Mouse (Mus musculus): ENCODE data around the gene Gm7298. TPM values are rescaled to one million over a fixed set of nuclear protein-coding genes. Genes with fewer than 3 reads are reported as not detected.
"Not testable (repeated sequence)": the region's sequence is repeated elsewhere in the genome, so short reads cannot be mapped to it uniquely, and the experiment has no call there.

The Gm7298 gene
- not detected in 2 replicates for polyA plus RNA-seq (2016; fragmentation: Nextera tagmentation; extraction: Ambion mirVana)

GRCm38 (mm10) chr6:121732632-121733031 lies at the start of gene Gm7298:
Gene Gm7298 (plus strand): TSS chr6:121732932.
- no peak for DNase-seq (ENCODE audit: low spot score)
- 77% methylated on average over 3 of the region's 3 CpGs for WGBS
- no peak within 1 kb of the TSS for H3K27ac ChIP-seq (replicated peaks)
- H3K36me3 ChIP-seq (replicated peaks), result no peaks in the 10 kb centered on the region
- no peaks in the 10 kb centered on the region for H3K27me3 ChIP-seq (replicated peaks; ENCODE audit: low read depth, poor library complexity, severe bottlenecking)
- no peaks in the 10 kb centered on the region for H3K9me3 ChIP-seq
- H3K4me3 ChIP-seq, result no peak within 1 kb of the TSS
- no peaks in the 10 kb centered on the region for H3K4me1 ChIP-seq

- no peaks in the 10 kb centered on the region for H3K36me3 ChIP-seq (replicated peaks)
- H3K4me1 ChIP-seq, result no peaks in the 10 kb centered on the region
- no peak for DNase-seq (ENCODE audit: low spot score)
- no peak overlapping the region for H3K4me3 ChIP-seq
- H3K27ac ChIP-seq (replicated peaks), result no peak overlapping the region
- H3K27me3 ChIP-seq (replicated peaks; ENCODE audit: low read depth, poor library complexity, severe bottlenecking), result no peaks in the 10 kb centered on the region
- WGBS, result 83% methylated on average over 4 of the region's 4 CpGs
- H3K9me3 ChIP-seq, result peaks cover 10% of the 10 kb centered on the region
Measured at GRCm38 (mm10) chr6:121828034-121828433, 95.3 kb downstream of the Gm7298 start.

GRCm38 (mm10) chr6:121836361-121836760 lies 103.6 kb downstream of the Gm7298 start:
- H3K4me1 ChIP-seq, result no peaks in the 10 kb centered on the region
- no peak overlapping the region for H3K27ac ChIP-seq (replicated peaks)
- 93% methylated on average over 1 of the region's 1 CpGs for WGBS
- DNase-seq (ENCODE audit: low spot score), result no peak
- no peaks in the 10 kb centered on the region for H3K27me3 ChIP-seq (replicated peaks; ENCODE audit: low read depth, poor library complexity, severe bottlenecking)
- no peak overlapping the region for H3K4me3 ChIP-seq
- H3K9me3 ChIP-seq, result peaks cover 4% of the 10 kb centered on the region; the same call in 1 of the 2 replicates
- no peaks in the 10 kb centered on the region for H3K36me3 ChIP-seq (replicated peaks)

GRCm38 (mm10) chr6:121838271-121838670 lies 105.5 kb downstream of the Gm7298 start, which contains the start of gene Mug1:
Gene Mug1 (plus strand): TSS chr6:121838541.
- DNase-seq (ENCODE audit: low spot score); H3K9me3 ChIP-seq; H3K27ac ChIP-seq (replicated peaks); H3K4me1 ChIP-seq; H3K27me3 ChIP-seq (replicated peaks; ENCODE audit: low read depth, poor library complexity, severe bottlenecking); H3K4me3 ChIP-seq; H3K36me3 ChIP-seq (replicated peaks): not testable (repeated sequence)
- WGBS, result 86% methylated on average over 4 of the region's 4 CpGs

Other genes starting within 250 kb of the Gm7298 start
- gene A2m, start 97.6 kb upstream of the Gm7298 start, polyA plus RNA-seq (2016; fragmentation: Nextera tagmentation; extraction: Ambion mirVana), result 1.7 and 2.3 TPM in 2 replicates
- gene Mug1, start 105.6 kb downstream of the Gm7298 start, polyA plus RNA-seq (2016; fragmentation: Nextera tagmentation; extraction: Ambion mirVana), result not detected in 2 replicates